Mouse (Mus musculus) limb, embryonic 11.5 days (tissue): ENCODE measurements around the gene Vsir. TPM values are rescaled to one million over a fixed set of nuclear protein-coding genes. Genes with fewer than 3 reads are reported as not detected.

Experiments
- ATAC-seq: fragments of 200-750 bp; cut with Nextera tagmentation; 2 replicates; pipeline ENCODE4 v1.8.0; 2017; ENCODE audit warnings: low read depth; ENCODE audit not compliant: insufficient number of reproducible peaks, low FRiP score, low TSS enrichment
- DNase-seq: peaks from one replicate; pipeline ENCODE4 v3.0.0-alpha.2; 2015; ENCODE audit warnings: low spot score
- H3K27ac ChIP-seq: fragments of 300-500 bp; sonication (generic); replicated peaks from 2 replicates; pipeline ENCODE4 v1.5.1; 2014; ENCODE audit warnings: low read depth, mild to moderate bottlenecking, low read length
- H3K27me3 ChIP-seq: fragments of 300-500 bp; sonication (generic); 2 replicates; pipeline ENCODE4 v1.6.1; 2014; ENCODE audit warnings: mild to moderate bottlenecking, low read length, mixed read lengths; ENCODE audit not compliant: control insufficient read depth, insufficient read depth
- H3K36me3 ChIP-seq: fragments of 300-500 bp; sonication (generic); 2 replicates; pipeline ENCODE4 v1.6.1; 2014; ENCODE audit warnings: mild to moderate bottlenecking, low read length, moderate library complexity, mixed read lengths; ENCODE audit not compliant: control insufficient read depth, insufficient read depth
- H3K4me1 ChIP-seq: fragments of 300-500 bp; sonication (generic); 2 replicates; pipeline ENCODE4 v1.6.1; 2014; ENCODE audit warnings: low read length, mixed read lengths; ENCODE audit not compliant: control insufficient read depth, insufficient read depth
- H3K4me2 ChIP-seq: fragments of 300-500 bp; sonication (generic); 2 replicates; pipeline ENCODE4 v1.6.1; 2014; ENCODE audit warnings: low read depth, mild to moderate bottlenecking, moderate library complexity; ENCODE audit not compliant: severe bottlenecking
- H3K4me3 ChIP-seq: fragments of 300-500 bp; sonication (generic); 2 replicates; pipeline ENCODE4 v1.5.1; 2014; ENCODE audit warnings: low read depth, low read length
- H3K9ac ChIP-seq: fragments of 300-500 bp; sonication (generic); 2 replicates; pipeline ENCODE4 v1.6.1; 2014; ENCODE audit warnings: mild to moderate bottlenecking, low read length
- H3K9me3 ChIP-seq: fragments of 300-500 bp; sonication (generic); 2 replicates; pipeline ENCODE4 v1.6.1; 2016; ENCODE audit warnings: low read length; ENCODE audit not compliant: control insufficient read depth
- WGBS: fragments of 180-500 bp; shearing (Covaris S2); extraction: QIAGEN DNeasy Blood & Tissue Kit; methylation state at CpG from one replicate; pipeline ENCODE4 v1.1.7; 2014; 5-methylcytosine and 5-hydroxymethylcytosine counted together
- polyA plus RNA-seq: library from polyadenylated mRNA; unstranded; fragments of >200 nt; fragmentation: Nextera tagmentation; extraction: Ambion mirVana; gene quantifications from 2 replicates; pipeline ENCODE4 v1.2.1, GENCODE M21; 2014

The Vsir gene
- polyA plus RNA-seq, 1 experiment from 2014 or later, result 2.4 TPM

DNA sequence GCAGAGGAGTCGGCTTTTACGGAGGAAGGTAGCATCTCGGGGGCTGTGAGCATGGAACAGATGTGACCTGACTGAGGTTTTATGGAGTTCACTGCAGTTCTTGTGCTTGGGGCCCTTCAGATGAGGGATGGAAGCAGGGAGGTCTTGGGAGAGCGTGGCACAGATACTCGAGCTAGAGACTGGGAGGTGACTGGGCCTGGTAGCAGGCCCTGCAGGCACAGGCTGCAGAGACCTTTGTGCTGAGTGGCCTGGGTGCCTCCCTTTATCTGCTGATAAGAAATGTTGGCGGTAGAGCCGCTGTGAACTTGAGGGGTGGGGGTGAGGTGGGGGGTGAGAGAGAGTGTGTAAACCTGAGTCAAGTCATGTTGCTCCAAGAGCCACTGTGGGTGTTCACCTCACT is 12.1 kb upstream of the Vsir start:
- Histone ChIP-seq H3K9me3 (no peaks in the 10 kb centered on the region), H3K27ac (no peak overlapping the region), H3K27me3 (no peaks in the 10 kb centered on the region), H3K36me3 (no peaks in the 10 kb centered on the region), H3K4me3 (no peak overlapping the region), H3K9ac (no peak overlapping the region), H3K4me2 (no peak overlapping the region), H3K4me1 (no peaks in the 10 kb centered on the region)
- no peak for ATAC-seq
- 79% methylated on average over 7 of the region's 7 CpGs for whole genome bisulfite sequencing
- no peak for DNase-seq

DNA sequence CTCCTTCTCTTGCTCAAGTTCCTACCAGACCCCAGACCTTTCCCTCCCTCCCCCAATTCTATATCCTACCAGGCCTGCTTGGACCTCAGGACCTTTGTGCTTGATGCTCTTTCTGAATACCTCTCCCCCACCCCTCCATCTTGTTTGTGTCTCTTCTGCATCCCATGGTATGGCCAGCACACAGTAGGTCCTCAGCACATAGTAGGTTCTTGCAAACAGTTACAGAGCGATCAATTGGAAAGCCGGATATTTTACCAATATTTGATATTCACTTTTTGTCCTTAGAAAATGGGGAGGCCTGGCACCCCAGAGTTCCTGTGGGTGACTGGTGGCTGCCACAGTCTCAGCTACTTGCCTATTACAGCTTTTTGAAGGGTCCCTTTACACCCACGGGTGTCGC is 11.6 kb upstream of the Vsir start:
- Histone ChIP-seq H3K9me3 (no peaks in the 10 kb centered on the region), H3K27ac (no peak overlapping the region), H3K4me3 (no peak overlapping the region), H3K4me2 (no peak overlapping the region), H3K9ac (no peak overlapping the region), H3K27me3 (no peaks in the 10 kb centered on the region), H3K4me1 (no peaks in the 10 kb centered on the region), H3K36me3 (no peaks in the 10 kb centered on the region)
- DNase-seq (no peak), ATAC-seq (no peak)
- 94% methylated on average over 4 of the region's 4 CpGs for WGBS

DNA sequence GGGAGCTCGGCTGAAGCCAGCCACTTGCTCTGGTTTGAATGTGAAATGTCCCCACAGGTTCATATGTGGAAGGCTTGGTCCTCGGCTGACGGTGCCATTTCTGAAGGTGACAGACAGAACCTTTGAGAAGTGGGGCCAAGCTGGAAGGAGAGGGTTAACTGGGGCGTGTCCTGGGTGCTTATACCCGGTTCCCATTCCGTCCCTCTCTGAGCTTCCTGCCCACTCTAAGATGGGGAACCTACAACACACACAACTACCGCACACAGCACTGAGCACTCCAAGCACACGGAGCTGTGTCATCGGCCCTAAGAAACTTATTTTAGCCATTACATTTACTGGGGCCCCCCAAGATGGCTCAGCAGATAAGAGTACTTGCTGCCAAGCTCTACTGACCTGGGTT is 5.1 kb upstream of the Vsir start:
- Histone ChIP-seq H3K9me3 (no peaks in the 10 kb centered on the region), H3K4me3 (no peak overlapping the region), H3K9ac (no peak overlapping the region), H3K27me3 (no peaks in the 10 kb centered on the region), H3K4me2 (no peak overlapping the region), H3K4me1 (0 out of 2 replicates have a peak, but pooled peaks cover 2% of the 10 kb centered on the region), H3K36me3 (no peaks in the 10 kb centered on the region), H3K27ac (no peak overlapping the region)
- 80% methylated on average over 9 of the region's 9 CpGs for WGBS
- ATAC-seq (no peak), DNase-seq (no peak)

- ATAC-seq (no peak), DNase-seq (no peak)
- Histone ChIP-seq H3K4me3 (no peak overlapping the region), H3K36me3 (no peaks in the 10 kb centered on the region), H3K27ac (no peak overlapping the region), H3K9ac (no peak overlapping the region), H3K27me3 (peaks cover 2% of the 10 kb centered on the region; the same call in 1 of the 2 replicates), H3K4me2 (no peak overlapping the region), H3K9me3 (no peaks in the 10 kb centered on the region), H3K4me1 (peaks cover 7% of the 10 kb centered on the region; the same call in 1 of the 2 replicates)
- 77% methylated on average over 3 of the region's 3 CpGs for WGBS
These were observed 2.5 kb upstream of the Vsir start for GRCm38 (mm10) chr10:60344111-60344510.

GRCm38 (mm10) chr10:60346056-60346455 is 595 bp upstream of the Vsir start:
- peak overlapping the region; percentile 53; the same call in 1 of the 2 replicates for H3K4me2 ChIP-seq
- no peak for DNase-seq
- H3K4me1 ChIP-seq, result peaks cover 9% of the 10 kb centered on the region; the same call in 1 of the 2 replicates
- peaks cover 2% of the 10 kb centered on the region; the same call in 1 of the 2 replicates for H3K27me3 ChIP-seq
- no peak overlapping the region for H3K9ac ChIP-seq
- H3K4me3 ChIP-seq, result no peak overlapping the region
- 80% methylated on average over 4 of the region's 4 CpGs for WGBS
- no peaks in the 10 kb centered on the region for H3K36me3 ChIP-seq
- H3K27ac ChIP-seq, result no peak overlapping the region
- ATAC-seq, result no peak
- no peaks in the 10 kb centered on the region for H3K9me3 ChIP-seq

- H3K4me3 ChIP-seq, result no peak overlapping the region
- no peak overlapping the region for H3K27ac ChIP-seq
- H3K36me3 ChIP-seq, result no peaks in the 10 kb centered on the region
- H3K9ac ChIP-seq, result no peak overlapping the region
- no peak overlapping the region for H3K4me2 ChIP-seq
- H3K27me3 ChIP-seq, result peaks cover 2% of the 10 kb centered on the region; the same call in 1 of the 2 replicates
- peaks cover 13% of the 10 kb centered on the region; the same call in 1 of the 2 replicates for H3K4me1 ChIP-seq
- DNase-seq (no peak), ATAC-seq (no peak)
- no peaks in the 10 kb centered on the region for H3K9me3 ChIP-seq
- WGBS, result 51% methylated on average over 9 of the region's 9 CpGs
These were observed 1.3 kb downstream of the Vsir start for GRCm38 (mm10) chr10:60347768-60348610.

DNA sequence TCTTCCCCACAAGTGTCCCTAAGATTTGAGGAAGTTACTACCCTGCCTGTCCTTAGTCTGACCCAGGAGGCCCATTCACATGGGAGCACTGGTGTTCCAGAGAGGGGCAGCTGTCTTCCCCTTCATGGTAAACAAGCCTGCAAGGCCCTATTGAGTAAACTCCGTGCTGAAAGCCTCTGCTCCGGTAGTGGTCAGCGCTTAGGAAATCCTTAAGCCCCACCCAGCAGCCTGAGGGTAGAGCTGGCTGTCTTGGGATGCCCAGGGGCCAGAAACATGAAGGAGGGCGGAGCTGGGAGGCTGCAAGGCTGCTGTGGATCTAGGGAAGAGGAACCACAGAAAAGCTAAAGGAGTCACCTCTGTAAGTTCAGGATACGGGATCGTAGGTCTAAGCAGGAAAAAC is 2.4 kb downstream of the Vsir start:
- Histone ChIP-seq H3K4me3 (no peak overlapping the region), H3K4me2 (no peak overlapping the region), H3K4me1 (peaks cover 13% of the 10 kb centered on the region; the same call in 1 of the 2 replicates), H3K27ac (no peak overlapping the region), H3K9ac (no peak overlapping the region), H3K9me3 (no peaks in the 10 kb centered on the region), H3K36me3 (no peaks in the 10 kb centered on the region), H3K27me3 (peaks cover 2% of the 10 kb centered on the region; the same call in 1 of the 2 replicates)
- WGBS, result 36% methylated on average over 6 of the region's 6 CpGs
- no peak for ATAC-seq
- DNase-seq, result no peak

- Histone ChIP-seq H3K27me3 (peaks cover 2% of the 10 kb centered on the region; the same call in 1 of the 2 replicates), H3K4me1 (peaks cover 13% of the 10 kb centered on the region; the same call in 1 of the 2 replicates), H3K27ac (no peak overlapping the region), H3K36me3 (no peaks in the 10 kb centered on the region), H3K4me2 (no peak overlapping the region), H3K4me3 (no peak overlapping the region), H3K9me3 (no peaks in the 10 kb centered on the region), H3K9ac (no peak overlapping the region)
- 90% methylated on average over 5 of the region's 5 CpGs for WGBS
- DNase-seq (no peak), ATAC-seq (no peak)
These were observed 3.0 kb downstream of the Vsir start for GRCm38 (mm10) chr10:60349644-60350043.
